ENCODE assay signal across 9 mouse cellular contexts in genomic region chr3:104714679-104715326, GRCm38 (mm10).
DNase-seq lines count a peak whose midpoint lies in the region; ATAC-seq lines count a peak whose summit lies in the region.
"Had no signal": no experiment of that assay in that cellular context is flagged by ENCODE, and none has a peak within 500 bp of the region (broad histone marks: within the 10 kb centered on the region; RNA-seq: fewer than 3 reads in every experiment).

No protein-coding gene starts in this region.

- H3K27ac ChIP-seq in heart, embryonic 11.5 days (ENCODE audit: low read depth, low read length), result no peak overlapping the region
- no peak overlapping the region for H3K27ac ChIP-seq in kidney, embryonic 15.5 days
- H3K27ac ChIP-seq: macrophage had no signal

- H3K4me3 ChIP-seq in heart, embryonic 11.5 days (ENCODE audit: low read depth, low read length), result peak overlapping the region; percentile 11; the same call in 1 of the 2 replicates
- H3K4me3 ChIP-seq in kidney, embryonic 15.5 days (replicated peaks), result peak overlapping the region; percentile 13

- H3K36me3 ChIP-seq in heart, embryonic 11.5 days (ENCODE audit: control insufficient read depth, insufficient read depth, low read length), result no peaks in the 10 kb centered on the region
- H3K36me3 ChIP-seq in kidney, embryonic 15.5 days, result no peaks in the 10 kb centered on the region

- no peaks in the 10 kb centered on the region for H3K9me3 ChIP-seq in heart, embryonic 11.5 days (replicated peaks; ENCODE audit: control insufficient read depth, low read length)
- no peaks in the 10 kb centered on the region for H3K9me3 ChIP-seq in kidney, embryonic 15.5 days (replicated peaks)

- ATAC-seq in common myeloid progenitor, adult 5-6 weeks (replicated peaks; ENCODE audit: low read depth, poor library complexity, severe bottlenecking), result peak; percentile 85
- ATAC-seq in heart, embryonic 11.5 days (replicated peaks; ENCODE audit: insufficient number of reproducible peaks, low FRiP score, low TSS enrichment), result no peak
- peak; percentile 36; the same call in 1 of the 2 replicates for ATAC-seq in kidney, embryonic 15.5 days (replicated peaks; ENCODE audit: low FRiP score)

- peaks cover 9% of the 10 kb centered on the region for H3K4me1 ChIP-seq in heart, embryonic 11.5 days (ENCODE audit: control insufficient read depth, insufficient read depth, low read length)
- H3K4me1 ChIP-seq in kidney, embryonic 15.5 days, result peaks cover 6% of the 10 kb centered on the region

- DNase-seq in CD4-positive, CD25-positive, alpha-beta regulatory T cell, adult 2 months (ENCODE audit: low read depth, low spot score), result peak; percentile 82
- peak; percentile 95 for DNase-seq in R1 (ENCODE audit: low read depth, low spot score)
- DNase-seq in lung, postnatal 36 days, result peak; percentile 60
- peak; percentile 65 for DNase-seq in spleen, adult 12 weeks (ENCODE audit: low spot score)
- DNase-seq in right cerebral cortex, adult 2 months (ENCODE audit: low spot score in 2 of 2), result no peak

- peak overlapping the region; percentile 58 for H3K4me2 ChIP-seq in heart, embryonic 11.5 days
- peak overlapping the region; percentile 53 for H3K4me2 ChIP-seq in kidney, embryonic 15.5 days

- WGBS in heart, embryonic 11.5 days (ENCODE audit: insufficient replicate concordance), result 40% methylated on average over 11 of the region's 11 CpGs
- 48% methylated on average over 11 of the region's 11 CpGs for WGBS in kidney, embryonic 15.5 days

- no peaks in the 10 kb centered on the region for H3K27me3 ChIP-seq in heart, embryonic 11.5 days (ENCODE audit: control insufficient read depth, insufficient read depth, low read length)
- no peaks in the 10 kb centered on the region for H3K27me3 ChIP-seq in kidney, embryonic 15.5 days

- H3K9ac ChIP-seq in heart, embryonic 11.5 days (ENCODE audit: low read depth, low read length), result no peak overlapping the region; the same call in 1 of the 2 replicates
- no peak overlapping the region for H3K9ac ChIP-seq in kidney, embryonic 15.5 days

Comparison
In these comparisons a context has a peak if more than half of its experiments do, and no peak if none do; other contexts are left out.
1. DNase-seq: peak in CD4-positive, CD25-positive, alpha-beta regulatory T cell, adult 2 months (single experiment), R1 (single experiment), lung, postnatal 36 days (single experiment) and spleen, adult 12 weeks (single experiment); none in right cerebral cortex, adult 2 months (0 of 2).